Mouse (Mus musculus) kidney, embryonic 14.5 days (tissue): ENCODE measurements at regions not wholly inside any gene's neighbourhood (a gene's known extent, or its start where the extent isn't known, plus 50 kb on each side); places are given as distances from the start of the nearest gene placed in this dataset.

Experiments used
- ATAC-seq: fragments of 200-750 bp; cut with Nextera tagmentation; 2 replicates; pipeline ENCODE4 v1.8.0; 2017; ENCODE audit warnings: moderate number of reproducible peaks, mild to moderate bottlenecking, moderate TSS enrichment, moderate library complexity; ENCODE audit not compliant: low FRiP score, low TSS enrichment
- H3K27ac ChIP-seq: fragments of 300-500 bp; sonication (generic); 2 replicates; pipeline ENCODE4 v1.5.1; 2014; ENCODE audit warnings: low read depth, mild to moderate bottlenecking, low read length, moderate library complexity, mixed read lengths
- H3K27me3 ChIP-seq: fragments of 300-500 bp; sonication (generic); 2 replicates; pipeline ENCODE4 v1.6.1; 2014; ENCODE audit warnings: mild to moderate bottlenecking, low read length; ENCODE audit not compliant: control insufficient read depth, insufficient read depth
- H3K36me3 ChIP-seq: fragments of 300-500 bp; sonication (generic); 2 replicates; pipeline ENCODE4 v1.6.1; 2014; ENCODE audit warnings: low read length, mixed read lengths; ENCODE audit not compliant: control insufficient read depth, insufficient read depth
- H3K4me1 ChIP-seq: fragments of 300-500 bp; sonication (generic); 2 replicates; pipeline ENCODE4 v1.6.1; 2014; ENCODE audit warnings: low read length, mixed read lengths; ENCODE audit not compliant: control insufficient read depth, insufficient read depth
- H3K4me2 ChIP-seq: fragments of 300-500 bp; sonication (generic); replicated peaks from 2 replicates; pipeline ENCODE4 v1.6.1; 2014; ENCODE audit warnings: low read depth, mild to moderate bottlenecking, low read length
- H3K4me3 ChIP-seq: fragments of 300-500 bp; sonication (generic); 2 replicates; pipeline ENCODE4 v1.5.1; 2014; ENCODE audit warnings: mild to moderate bottlenecking, low read length
- H3K9ac ChIP-seq: fragments of 300-500 bp; sonication (generic); 2 replicates; pipeline ENCODE4 v1.6.1; 2014; ENCODE audit warnings: low read depth, mild to moderate bottlenecking, low read length, moderate library complexity
- H3K9me3 ChIP-seq: fragments of 300-500 bp; sonication (generic); 2 replicates; pipeline ENCODE4 v1.6.1; 2016; ENCODE audit warnings: low read length; ENCODE audit not compliant: control insufficient read depth
- WGBS: fragments of 180-500 bp; shearing (Covaris S2); extraction: QIAGEN DNeasy Blood & Tissue Kit; methylation state at CpG from one replicate; pipeline ENCODE4 v1.1.7; 2014; 5-methylcytosine and 5-hydroxymethylcytosine counted together

DNA sequence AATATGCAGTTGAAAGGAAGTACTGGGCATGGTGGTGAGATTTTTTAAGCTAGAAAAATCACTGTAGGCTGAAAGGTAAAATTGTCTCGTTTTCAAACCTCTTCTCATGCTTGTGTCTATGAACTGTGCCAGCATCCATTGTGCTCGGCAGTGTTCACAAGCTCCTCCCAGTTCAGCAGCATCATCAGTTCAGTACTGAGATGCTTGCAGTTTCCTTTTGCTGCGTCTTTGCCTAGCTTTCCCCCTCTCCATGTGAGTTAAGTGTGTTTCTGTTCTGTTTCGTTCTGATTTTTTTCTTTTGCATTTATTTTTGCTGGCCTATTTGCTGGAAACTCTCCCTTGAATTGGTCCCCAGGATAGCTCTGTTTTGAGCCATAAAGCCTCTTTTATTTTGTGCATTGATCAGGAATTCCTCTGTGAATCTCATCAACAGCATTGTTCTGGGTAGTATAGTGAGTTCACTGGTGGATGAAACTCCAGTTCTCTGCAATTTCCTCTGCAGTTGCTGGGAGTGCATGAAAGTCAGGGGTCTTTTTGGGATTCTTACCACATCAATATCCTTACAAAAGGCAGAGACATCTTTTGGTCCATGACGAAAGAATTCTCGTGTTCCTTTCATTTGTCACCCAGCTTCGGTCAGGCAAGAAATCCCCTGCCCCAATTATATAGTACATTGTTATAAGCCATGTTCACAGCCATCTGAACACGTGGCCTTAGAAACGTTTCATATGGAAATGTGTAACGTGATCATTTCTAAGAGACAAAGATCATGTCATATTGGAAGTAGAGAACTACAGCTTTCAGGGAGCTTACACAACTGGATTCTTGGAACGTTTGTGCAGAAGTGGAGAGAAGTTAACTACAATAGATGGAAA lies 326.2 kb upstream of the Frg1 start:
- Histone ChIP-seq H3K27ac (no peak overlapping the region), H3K4me2 (no peak overlapping the region), H3K36me3 (no peaks in the 10 kb centered on the region), H3K4me3 (no peak overlapping the region), H3K9me3 (no peaks in the 10 kb centered on the region), H3K4me1 (no peaks in the 10 kb centered on the region), H3K9ac (no peak overlapping the region), H3K27me3 (no peaks in the 10 kb centered on the region)
- ATAC-seq = no peak
- WGBS = 87% methylated on average over 11 of the region's 11 CpGs

DNA sequence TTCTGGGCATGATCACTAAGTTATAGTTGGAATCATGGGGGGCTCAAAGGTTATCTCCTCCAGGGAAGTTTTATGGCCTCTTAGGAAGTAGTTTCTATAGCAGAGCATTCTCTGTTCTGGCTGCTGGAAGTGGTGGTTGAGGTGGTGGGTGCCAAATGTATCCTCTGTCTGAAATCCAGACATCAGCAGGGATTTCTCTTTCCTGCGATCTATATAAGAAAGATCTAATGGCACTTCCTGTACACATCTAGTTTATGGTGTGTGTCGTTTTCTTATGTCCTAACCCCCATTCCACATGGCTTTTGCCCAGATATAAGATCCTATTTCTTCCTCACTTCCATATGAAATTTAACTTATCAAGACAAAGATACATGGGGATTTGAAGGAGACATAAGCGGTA lies 300.1 kb upstream of the Frg1 start:
- no peak overlapping the region for H3K4me3 ChIP-seq
- WGBS = 78% methylated on average over 3 of the region's 3 CpGs
- H3K36me3 ChIP-seq = no peaks in the 10 kb centered on the region
- H3K9me3 ChIP-seq = no peaks in the 10 kb centered on the region
- no peak overlapping the region for H3K4me2 ChIP-seq
- H3K9ac ChIP-seq = no peak overlapping the region
- H3K27me3 ChIP-seq = no peaks in the 10 kb centered on the region
- no peaks in the 10 kb centered on the region for H3K4me1 ChIP-seq
- ATAC-seq = no peak
- H3K27ac ChIP-seq = no peak overlapping the region

DNA sequence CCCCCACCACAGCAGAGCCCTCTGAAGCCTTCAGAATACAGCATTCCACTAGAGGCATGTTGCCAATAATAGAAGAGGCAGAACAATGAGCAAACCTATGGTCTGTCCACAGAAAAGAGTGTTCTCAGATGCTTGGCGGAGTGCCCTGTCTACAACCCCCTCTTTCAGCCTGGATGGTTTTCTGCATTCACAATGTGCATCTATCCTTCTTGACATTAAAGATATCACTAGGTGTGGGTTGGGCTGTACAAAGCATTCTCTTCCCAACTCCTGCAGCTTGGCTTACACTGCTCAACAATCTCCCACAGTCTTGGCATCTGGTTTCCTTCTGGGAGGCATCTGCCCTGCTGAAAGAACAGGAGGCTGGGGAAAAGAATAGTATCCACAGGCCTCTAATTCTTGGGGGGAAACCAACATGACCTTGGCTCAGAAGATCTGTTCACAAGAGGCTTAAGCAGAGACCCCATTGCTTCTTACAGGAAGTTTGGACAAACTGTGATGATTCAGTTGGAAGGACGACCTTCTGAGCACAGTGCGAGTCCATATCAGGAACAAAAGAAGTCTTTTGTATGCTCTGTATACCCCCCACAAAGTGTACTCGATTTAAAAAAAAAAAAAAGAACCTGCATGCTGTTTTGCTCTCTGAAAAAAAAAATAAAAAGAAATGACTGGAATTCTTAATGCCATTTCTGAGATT lies 296.9 kb upstream of the Frg1 start:
- H3K4me2 ChIP-seq = no peak overlapping the region
- 78% methylated on average over 4 of the region's 4 CpGs for WGBS
- no peak for ATAC-seq

DNA sequence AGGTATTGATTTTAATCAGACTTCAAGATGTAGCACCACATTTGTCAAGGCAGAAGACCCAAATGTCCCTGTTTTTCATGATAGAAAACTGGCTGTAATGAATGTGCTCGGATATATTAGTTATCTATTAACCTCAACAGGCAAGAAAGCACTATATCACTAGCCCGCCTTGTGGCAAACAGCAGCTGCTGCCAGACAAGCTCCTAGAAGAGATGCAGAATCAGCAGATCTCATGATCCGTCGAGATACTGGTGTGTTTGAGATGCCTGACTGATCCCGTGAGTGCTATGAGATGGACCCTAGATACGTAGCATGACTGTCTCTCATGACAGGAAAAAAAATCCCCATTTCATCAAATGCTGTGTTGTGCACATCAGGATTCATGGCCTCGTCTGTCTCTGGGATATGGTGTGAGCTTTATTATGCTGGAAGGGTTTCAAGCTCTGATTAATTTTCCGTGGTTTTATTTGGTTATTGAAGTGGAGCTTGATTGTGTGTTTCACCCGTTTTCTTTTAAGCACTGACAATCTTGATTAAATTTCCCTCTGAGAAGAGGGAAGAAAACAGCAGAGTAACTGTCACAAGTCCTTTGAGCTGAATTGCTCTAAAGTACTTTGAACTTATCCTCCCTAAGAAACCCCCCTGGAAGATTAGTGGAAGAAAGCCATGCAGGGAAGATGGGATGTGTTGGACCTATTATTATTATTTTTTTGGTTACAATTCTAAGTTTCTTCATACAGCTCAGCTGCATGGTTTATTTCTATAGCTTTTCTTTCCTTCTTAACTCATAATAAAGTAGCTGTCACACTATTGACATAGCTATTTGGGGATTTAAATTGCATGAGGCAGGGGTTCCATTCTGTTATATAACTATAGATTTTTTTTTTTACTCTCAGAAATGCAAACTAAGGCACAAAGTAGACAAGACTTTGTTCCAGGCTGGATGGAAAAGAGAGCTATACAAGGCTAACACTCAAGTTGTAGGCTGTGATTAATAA lies 287.4 kb upstream of the Frg1 start:
- H3K4me3 ChIP-seq = no peak overlapping the region
- no peak overlapping the region for H3K9ac ChIP-seq
- H3K27me3 ChIP-seq = no peaks in the 10 kb centered on the region
- no peak for ATAC-seq
- H3K4me1 ChIP-seq = no peaks in the 10 kb centered on the region
- no peak overlapping the region for H3K27ac ChIP-seq
- H3K9me3 ChIP-seq = no peaks in the 10 kb centered on the region
- 42% methylated on average over 9 of the region's 9 CpGs for WGBS
- H3K36me3 ChIP-seq = no peaks in the 10 kb centered on the region
- H3K4me2 ChIP-seq = no peak overlapping the region

More for the DNA sequence above, 296.9 kb upstream of the Frg1 start:
- no peaks in the 10 kb centered on the region for H3K4me1 ChIP-seq
- H3K4me3 ChIP-seq = no peak overlapping the region
- no peaks in the 10 kb centered on the region for H3K27me3 ChIP-seq
- no peak overlapping the region for H3K9ac ChIP-seq
- no peaks in the 10 kb centered on the region for H3K36me3 ChIP-seq
- H3K27ac ChIP-seq = no peak overlapping the region
- no peaks in the 10 kb centered on the region for H3K9me3 ChIP-seq
